Mouse (Mus musculus): ENCODE data around the gene Fgfr2. TPM values are rescaled to one million over a fixed set of nuclear protein-coding genes. Genes with fewer than 3 reads are reported as not detected.

Gene Fgfr2
- polyA plus RNA-seq, 1 experiment: 14.7 TPM

- Histone ChIP-seq H3K27me3 (ENCODE audit: control insufficient read depth, insufficient read depth, low read length) (no peaks in the 10 kb centered on the region), H3K36me3 (ENCODE audit: control insufficient read depth, insufficient read depth, low read length) (no peaks in the 10 kb centered on the region), H3K4me3 (ENCODE audit: low read depth, low read length) (no peak overlapping the region), H3K27ac (ENCODE audit: insufficient read depth, low read depth, low read length) (no peak overlapping the region), H3K4me1 (ENCODE audit: control insufficient read depth, insufficient read depth, insufficient read length, low read length) (no peaks in the 10 kb centered on the region; the same call in none of the 2 replicates)
- WGBS: 67% methylated on average over 4 of the region's 4 CpGs
- no peak for TF ChIP-seq POLR2A (IDR thresholded peaks at IDR 0.05; ENCODE audit: low read depth, low read length)
- TF ChIP-seq CTCF (IDR thresholded peaks at IDR 0.05; ENCODE audit: extremely low read depth, insufficient read length, insufficient replicate concordance, low read depth, low read length): no peak
These were observed 2434.5 kb downstream of the Fgfr2 start for GRCm38 (mm10) chr7:130688601-130689000.

GRCm38 (mm10) chr7:130681798-130682197 is 2441.4 kb downstream of the Fgfr2 start:
- TF ChIP-seq POLR2A (IDR thresholded peaks at IDR 0.05; ENCODE audit: low read depth, low read length): no peak
- TF ChIP-seq CTCF (IDR thresholded peaks at IDR 0.05; ENCODE audit: extremely low read depth, insufficient read length, insufficient replicate concordance, low read depth, low read length): no peak
- 71% methylated on average over 4 of the region's 4 CpGs for WGBS
- no peak overlapping the region for H3K4me3 ChIP-seq (ENCODE audit: low read depth, low read length)

GRCm38 (mm10) chr7:130678414-130678813 is 2444.7 kb downstream of the Fgfr2 start:
- no peaks in the 10 kb centered on the region for H3K27me3 ChIP-seq (ENCODE audit: control insufficient read depth, insufficient read depth, low read length)
- WGBS: 83% methylated on average over 6 of the region's 6 CpGs
- H3K4me3 ChIP-seq (ENCODE audit: low read depth, low read length): no peak overlapping the region
- peaks cover 13% of the 10 kb centered on the region for H3K36me3 ChIP-seq (ENCODE audit: control insufficient read depth, insufficient read depth, low read length)
- H3K4me1 ChIP-seq (ENCODE audit: control insufficient read depth, insufficient read depth, insufficient read length, low read length): no peaks in the 10 kb centered on the region; the same call in 1 of the 2 replicates
- TF ChIP-seq POLR2A (IDR thresholded peaks at IDR 0.05; ENCODE audit: low read depth, low read length) (no peak), CTCF (IDR thresholded peaks at IDR 0.05; ENCODE audit: extremely low read depth, insufficient read length, insufficient replicate concordance, low read depth, low read length) (no peak)
- H3K27ac ChIP-seq (ENCODE audit: insufficient read depth, low read depth, low read length): no peak overlapping the region

More at GRCm38 (mm10) chr7:130681798-130682197, 2441.4 kb downstream of the Fgfr2 start:
- no peaks in the 10 kb centered on the region; the same call in 1 of the 2 replicates for H3K4me1 ChIP-seq (ENCODE audit: control insufficient read depth, insufficient read depth, insufficient read length, low read length)
- H3K27me3 ChIP-seq (ENCODE audit: control insufficient read depth, insufficient read depth, low read length): no peaks in the 10 kb centered on the region
- peaks cover 3% of the 10 kb centered on the region for H3K36me3 ChIP-seq (ENCODE audit: control insufficient read depth, insufficient read depth, low read length)
- H3K27ac ChIP-seq (ENCODE audit: insufficient read depth, low read depth, low read length): no peak overlapping the region

GRCm38 (mm10) chr7:130677541-130678274 is 2445.4 kb downstream of the Fgfr2 start:
- WGBS: 89% methylated on average over 12 of the region's 12 CpGs
- Histone ChIP-seq H3K27ac (ENCODE audit: insufficient read depth, low read depth, low read length) (no peak overlapping the region), H3K4me3 (ENCODE audit: low read depth, low read length) (no peak overlapping the region), H3K36me3 (ENCODE audit: control insufficient read depth, insufficient read depth, low read length) (peaks cover 13% of the 10 kb centered on the region), H3K4me1 (ENCODE audit: control insufficient read depth, insufficient read depth, insufficient read length, low read length) (no peaks in the 10 kb centered on the region; the same call in 1 of the 2 replicates), H3K27me3 (ENCODE audit: control insufficient read depth, insufficient read depth, low read length) (no peaks in the 10 kb centered on the region)
- TF ChIP-seq POLR2A (IDR thresholded peaks at IDR 0.05; ENCODE audit: low read depth, low read length) (no peak), CTCF (IDR thresholded peaks at IDR 0.05; ENCODE audit: extremely low read depth, insufficient read length, insufficient replicate concordance, low read depth, low read length) (no peak)

- no peak for TF ChIP-seq POLR2A (IDR thresholded peaks at IDR 0.05; ENCODE audit: low read depth, low read length)
- no peak for TF ChIP-seq CTCF (IDR thresholded peaks at IDR 0.05; ENCODE audit: extremely low read depth, insufficient read length, insufficient replicate concordance, low read depth, low read length)
- 81% methylated on average over 11 of the region's 11 CpGs for WGBS
- Histone ChIP-seq H3K36me3 (ENCODE audit: control insufficient read depth, insufficient read depth, low read length) (peaks cover 13% of the 10 kb centered on the region), H3K27ac (ENCODE audit: insufficient read depth, low read depth, low read length) (no peak overlapping the region), H3K27me3 (ENCODE audit: control insufficient read depth, insufficient read depth, low read length) (no peaks in the 10 kb centered on the region), H3K4me1 (ENCODE audit: control insufficient read depth, insufficient read depth, insufficient read length, low read length) (no peaks in the 10 kb centered on the region; the same call in 1 of the 2 replicates), H3K4me3 (ENCODE audit: low read depth, low read length) (no peak overlapping the region)
These were observed 2446.1 kb downstream of the Fgfr2 start for GRCm38 (mm10) chr7:130676885-130677540.

GRCm38 (mm10) chr7:130674526-130674925 is 2448.6 kb downstream of the Fgfr2 start:
- peaks cover 13% of the 10 kb centered on the region for H3K36me3 ChIP-seq (ENCODE audit: control insufficient read depth, insufficient read depth, low read length)
- TF ChIP-seq CTCF (IDR thresholded peaks at IDR 0.05; ENCODE audit: extremely low read depth, insufficient read length, insufficient replicate concordance, low read depth, low read length): no peak
- H3K27ac ChIP-seq (ENCODE audit: insufficient read depth, low read depth, low read length): no peak overlapping the region
- 89% methylated on average over 9 of the region's 9 CpGs for WGBS
- H3K27me3 ChIP-seq (ENCODE audit: control insufficient read depth, insufficient read depth, low read length): no peaks in the 10 kb centered on the region
- H3K4me3 ChIP-seq (ENCODE audit: low read depth, low read length): no peak overlapping the region
- peaks cover 11% of the 10 kb centered on the region for H3K4me1 ChIP-seq (ENCODE audit: control insufficient read depth, insufficient read depth, insufficient read length, low read length)

Measured in small intestine, adult 2 months (tissue).